Mouse (Mus musculus) layer of hippocampus, adult 18-20 months (tissue): ENCODE measurements around the gene Itpkb. TPM values are rescaled to one million over a fixed set of nuclear protein-coding genes. Genes with fewer than 3 reads are reported as not detected.
A peak's percentile ranks its signal among the peaks of the same experiment; 100 is the strongest.

Experiments
- DNase-seq, 2 experiments: peaks; one replicate each; pipeline ENCODE4 v3.0.0; 2022; ENCODE audit warnings: low spot score in 2 of 2
- total RNA-seq, 2 experiments: library from RNA; stranded (reverse); gene quantifications; 2 replicates each; pipeline ENCODE4 v1.2.3; 2021

The Itpkb gene
- total RNA-seq, 2 experiments from 2014 or later, result 27.2 to 27.4 TPM

GRCm38 (mm10) chr1:180410306-180410705, 80.0 kb downstream of the Itpkb start:
- no peak for DNase-seq

- no peak for DNase-seq
Observed at GRCm38 (mm10) chr1:180415064-180415463, 84.8 kb downstream of the Itpkb start.

DNA sequence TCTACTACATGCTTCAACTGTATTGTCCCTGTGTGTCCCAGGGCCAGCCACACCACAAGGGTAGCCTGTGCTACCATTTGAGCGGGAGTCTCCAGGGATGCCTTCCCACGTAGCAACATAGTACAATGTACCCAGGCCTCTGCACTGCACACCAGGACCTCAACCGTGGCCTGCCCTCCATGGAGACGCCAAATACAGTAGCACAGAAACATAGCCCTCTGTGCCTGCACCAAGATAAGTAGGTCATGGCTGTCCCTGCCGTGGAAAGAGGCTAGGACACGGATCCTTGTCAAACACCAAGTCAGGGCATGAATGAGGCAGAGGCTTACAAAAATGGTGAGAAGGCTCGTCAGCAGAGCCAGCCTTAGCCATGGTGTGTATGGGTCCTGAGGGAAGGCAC, 85.6 kb downstream of the Itpkb start:
- no peak for DNase-seq

GRCm38 (mm10) chr1:180417118-180417517, 86.8 kb downstream of the Itpkb start:
- DNase-seq, result no peak

DNA sequence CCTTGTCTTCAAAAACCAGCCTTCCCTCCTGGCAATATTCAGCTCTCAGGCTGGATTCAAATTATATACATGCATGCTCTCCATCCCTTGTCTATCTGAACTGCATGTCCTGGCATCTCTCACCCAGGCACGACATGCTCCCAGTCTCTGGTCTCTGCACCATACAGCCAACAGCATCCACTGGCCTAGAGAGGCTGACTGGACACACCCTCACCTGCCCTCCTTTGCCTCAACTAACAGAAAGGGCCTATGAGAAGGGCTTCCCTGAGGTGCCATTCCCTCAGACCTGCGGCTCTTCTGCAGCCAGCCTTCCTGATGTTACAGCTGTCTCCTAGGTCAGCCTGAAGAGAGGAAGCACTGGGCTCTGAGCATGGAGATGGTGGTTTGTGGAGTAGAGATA, 88.8 kb downstream of the Itpkb start:
- DNase-seq, result no peak

DNA sequence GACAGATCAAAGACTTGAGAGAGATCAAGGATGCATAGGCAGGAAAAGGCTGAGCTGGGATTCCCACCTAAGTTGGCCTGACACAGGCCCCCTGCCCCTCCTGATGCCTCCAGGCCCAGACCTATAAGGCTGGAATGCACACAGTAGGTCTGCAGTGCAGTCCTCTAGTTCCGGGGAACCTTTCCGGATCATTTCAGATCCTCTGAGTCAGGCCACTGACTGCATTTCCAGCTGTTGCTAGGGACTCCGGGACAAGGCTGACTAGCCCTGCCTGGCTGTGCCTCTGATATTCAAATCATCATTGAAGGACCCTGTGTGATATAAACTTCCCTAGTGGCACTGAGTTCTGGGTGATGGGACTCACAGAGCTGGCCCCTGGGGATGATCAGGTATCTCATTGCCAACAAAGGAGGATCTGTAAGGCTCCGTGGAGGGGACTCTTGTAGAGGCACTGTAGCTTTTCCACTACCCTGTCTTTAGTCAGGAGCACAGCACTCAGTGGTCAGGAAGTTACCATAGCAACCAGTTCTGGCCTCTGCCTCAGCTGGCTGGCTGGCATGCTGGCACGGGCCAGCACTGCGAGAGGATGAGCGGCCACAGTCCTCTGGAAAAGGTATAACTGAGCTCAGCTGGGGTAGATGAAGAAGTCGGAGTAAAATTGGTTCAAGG, 90.3 kb downstream of the Itpkb start:
- DNase-seq, result no peak

DNA sequence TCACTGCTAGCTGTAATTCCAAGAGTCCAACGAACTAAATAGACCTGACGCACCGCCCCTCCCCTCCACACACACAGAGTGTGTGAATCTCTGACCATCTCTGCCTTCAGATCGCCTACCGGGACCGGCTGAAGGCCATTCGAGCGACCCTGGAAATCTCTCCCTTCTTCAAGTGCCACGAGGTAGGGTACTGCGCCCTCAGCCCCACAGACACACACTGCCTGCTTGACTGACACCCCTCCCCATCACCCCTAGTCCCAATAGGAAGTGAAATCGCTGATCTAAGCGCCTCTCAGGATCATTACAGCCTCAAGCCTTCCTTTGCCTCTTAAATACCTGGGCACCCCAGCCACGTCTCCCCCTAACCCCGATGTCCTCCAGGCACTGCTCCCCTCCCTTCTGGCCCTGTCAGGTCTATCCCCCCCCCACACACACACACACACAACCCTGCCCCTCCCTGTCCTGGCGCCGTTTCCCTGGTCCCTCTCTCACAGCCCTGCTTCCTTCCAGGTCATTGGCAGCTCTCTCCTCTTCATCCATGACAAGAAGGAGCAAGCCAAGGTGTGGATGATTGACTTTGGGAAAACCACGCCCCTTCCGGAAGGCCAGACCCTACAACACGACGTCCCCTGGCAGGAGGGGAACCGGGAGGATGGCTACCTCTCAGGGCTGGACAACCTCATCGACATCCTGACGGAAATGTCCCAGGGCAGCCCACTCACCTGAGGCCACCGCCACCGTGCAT, 91.1 kb downstream of the Itpkb start:
- no peak for DNase-seq

DNA sequence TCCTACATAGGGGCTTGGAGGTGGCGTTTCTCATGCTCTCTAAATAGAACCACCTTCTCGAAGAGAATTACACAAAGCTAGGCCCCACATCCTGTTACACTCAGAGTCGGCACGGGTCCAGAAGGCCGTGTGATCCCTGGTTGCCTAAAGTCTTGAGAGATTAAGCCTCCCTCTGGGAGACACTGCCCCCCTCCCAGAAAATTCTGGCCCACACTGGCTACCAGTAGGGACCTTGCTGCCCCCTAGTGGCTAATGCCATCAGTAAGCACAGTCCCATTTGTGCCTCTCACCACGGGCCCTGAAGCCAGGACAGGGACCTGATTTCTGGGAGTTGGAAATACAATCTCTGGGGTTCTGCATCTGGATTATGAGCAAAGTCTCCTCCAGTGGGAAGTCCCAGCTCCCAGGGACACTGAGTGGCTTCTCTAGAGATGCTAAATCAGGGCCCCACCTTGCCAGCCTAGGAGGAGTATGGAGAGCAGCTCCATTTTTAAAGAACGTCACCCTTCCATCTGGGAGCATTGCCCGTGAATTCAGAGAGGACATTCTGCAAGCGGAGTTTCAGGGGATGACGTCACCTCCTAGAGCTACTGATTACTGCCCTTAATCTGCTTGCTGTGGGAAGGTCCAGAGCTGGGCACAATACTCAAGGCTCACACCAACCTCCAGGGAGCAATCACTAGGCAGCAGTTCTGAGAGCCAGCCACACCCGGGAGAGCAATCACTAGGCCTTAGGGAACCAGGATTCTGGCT, 92.0 kb downstream of the Itpkb start:
- peak; percentile 56 to 86 for DNase-seq

DNA sequence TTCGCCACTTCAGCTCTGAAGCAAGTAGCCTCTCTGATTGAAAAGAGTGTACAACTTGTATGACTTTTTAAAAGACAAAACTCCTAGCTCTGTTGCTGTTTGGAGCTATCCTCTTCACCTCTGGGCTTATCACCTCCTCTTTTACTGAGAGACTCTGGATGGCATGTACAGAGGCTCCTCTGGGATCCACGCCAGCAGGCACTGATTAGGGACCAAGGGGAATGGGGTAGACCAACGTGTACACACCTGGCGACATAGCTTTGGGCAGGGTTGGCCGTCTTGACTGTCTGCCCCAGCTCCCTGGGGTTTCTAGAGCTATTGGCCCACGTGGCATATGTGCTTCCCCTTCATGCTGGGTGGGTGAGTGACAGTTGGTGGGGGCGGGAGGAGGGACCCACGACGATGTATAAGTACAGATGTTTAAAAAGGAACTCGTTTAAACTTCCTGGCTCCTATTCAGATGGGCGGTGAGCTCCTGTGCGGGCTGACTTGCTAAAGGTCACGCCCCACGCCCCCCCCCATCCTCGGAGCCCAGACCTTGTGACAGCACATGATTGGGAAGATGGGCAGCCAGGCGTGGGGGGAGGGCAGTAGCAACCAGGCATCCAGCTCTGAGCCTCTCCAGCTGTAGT, 92.8 kb downstream of the Itpkb start:
- no peak for DNase-seq

GRCm38 (mm10) chr1:180423931-180424330, 93.6 kb downstream of the Itpkb start:
- no peak for DNase-seq

- DNase-seq, result no peak
Observed at GRCm38 (mm10) chr1:180426405-180426804, 96.1 kb downstream of the Itpkb start.

GRCm38 (mm10) chr1:180427685-180428084, 97.4 kb downstream of the Itpkb start:
- DNase-seq, result peak; percentile 48 to 82

DNA sequence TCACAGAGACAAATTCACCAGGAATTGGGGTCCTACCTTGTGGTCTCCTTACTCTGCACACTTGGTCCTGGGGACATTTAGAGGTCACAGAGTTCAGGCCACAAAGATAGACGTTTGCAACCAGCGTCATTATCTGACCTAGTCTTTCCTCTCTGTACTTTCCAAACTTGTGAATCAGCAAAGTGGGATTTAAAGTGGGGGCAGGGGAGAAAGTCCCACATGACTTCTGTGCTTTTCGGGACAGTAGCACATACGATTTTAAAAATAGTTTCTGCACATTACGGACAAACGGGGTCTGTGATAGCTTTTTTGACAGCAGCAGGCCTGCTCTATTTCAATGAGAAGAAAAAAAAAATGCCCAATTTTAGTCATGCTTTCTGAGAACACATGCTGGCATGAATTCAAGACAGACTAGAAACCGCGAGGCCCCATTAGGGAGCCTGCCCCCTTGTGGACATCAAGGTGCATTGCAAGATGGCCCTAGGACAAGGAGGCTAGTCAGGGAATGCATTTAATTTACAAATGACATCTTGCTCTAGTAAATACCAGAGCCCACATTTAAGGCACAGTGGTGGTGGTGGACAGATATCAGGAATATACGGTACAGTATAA, 97.9 kb downstream of the Itpkb start:
- peak in 1 of 2 experiments; percentile 85 for DNase-seq

GRCm38 (mm10) chr1:180428871-180429270, 98.6 kb downstream of the Itpkb start:
- no peak for DNase-seq

- no peak for DNase-seq
Observed at GRCm38 (mm10) chr1:180429819-180430218, 99.5 kb downstream of the Itpkb start.

- peak; percentile 35 to 63 for DNase-seq
Observed at GRCm38 (mm10) chr1:180431833-180432232, 101.5 kb downstream of the Itpkb start.

DNA sequence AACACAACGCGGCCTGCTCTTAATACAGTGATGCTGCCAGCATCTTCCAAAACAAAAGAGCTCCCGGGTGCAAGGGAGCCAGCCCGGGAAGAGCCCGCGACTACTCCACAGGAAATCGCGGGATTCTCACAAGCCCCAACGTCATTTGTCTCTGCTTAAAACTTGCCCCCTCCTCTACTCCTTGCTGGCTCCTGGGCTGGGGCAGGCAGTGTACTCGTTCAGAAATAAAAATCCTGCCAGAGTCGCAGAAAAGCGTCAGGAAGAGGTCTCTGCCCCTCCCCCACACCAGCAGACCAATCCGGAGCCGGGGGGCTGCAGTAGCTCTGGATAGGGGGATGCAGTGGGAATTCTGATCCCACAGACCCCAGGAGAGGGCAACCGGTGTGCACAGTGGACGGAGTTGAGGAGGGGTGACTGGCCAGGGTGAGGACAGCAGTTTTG, 102.8 kb downstream of the Itpkb start:
- DNase-seq, result no peak

DNA sequence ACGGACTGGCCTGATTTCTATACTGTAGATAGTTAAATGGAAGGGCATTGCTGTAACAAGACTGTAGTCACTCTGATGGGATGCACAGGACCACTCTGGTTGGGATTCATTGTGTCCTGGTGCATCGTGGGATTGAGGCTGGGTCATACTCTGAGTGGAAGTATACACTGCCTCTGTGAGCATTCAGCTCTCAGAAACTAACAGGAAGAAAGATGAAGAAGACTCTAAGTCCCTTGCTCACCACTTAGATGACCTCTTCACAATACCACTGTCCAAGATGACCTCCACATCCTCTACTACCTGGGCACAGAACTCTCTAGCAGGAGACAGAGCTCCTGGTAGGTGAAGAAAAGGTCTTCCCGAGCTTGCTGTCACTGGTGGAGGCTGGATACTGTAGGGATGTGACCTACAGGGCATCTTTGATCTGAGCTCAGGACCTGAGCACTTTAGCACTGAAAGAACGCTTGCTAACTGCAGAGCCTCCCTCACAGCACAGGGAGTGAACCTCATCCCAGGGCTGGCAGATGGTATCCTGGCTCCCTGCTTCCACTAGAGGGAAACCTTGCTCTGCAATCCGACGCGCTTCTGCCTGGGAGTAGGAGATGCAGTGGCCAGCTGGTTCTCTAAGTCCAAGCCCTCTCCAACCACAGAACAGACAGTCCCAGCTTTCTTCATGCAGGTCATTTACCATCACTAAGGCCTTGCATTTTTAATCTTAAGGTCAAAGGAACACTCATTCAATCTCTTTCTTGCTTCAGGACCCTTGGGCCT, 103.7 kb downstream of the Itpkb start:
- DNase-seq, result peak; percentile 66 to 80

GRCm38 (mm10) chr1:180434925-180435324, 104.6 kb downstream of the Itpkb start:
- DNase-seq, result no peak

DNA sequence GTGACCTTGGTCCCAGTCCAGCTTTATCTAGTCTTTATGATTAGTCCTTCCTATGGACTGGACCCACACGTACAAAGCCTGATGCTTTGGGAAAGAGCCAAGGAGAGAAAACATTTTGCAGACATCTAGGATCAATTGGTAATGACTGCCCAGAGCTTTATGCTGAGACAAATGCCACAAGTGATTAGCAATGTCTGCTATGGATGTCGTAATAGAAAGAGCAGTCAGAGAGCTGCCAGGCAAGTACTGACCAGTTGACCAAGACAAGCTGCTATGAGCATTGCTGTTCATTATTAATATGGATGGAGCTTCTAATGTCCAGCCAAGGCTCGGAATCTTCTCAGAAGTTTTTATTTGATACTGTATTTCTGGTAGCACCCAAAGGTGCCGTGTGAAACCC, 109.2 kb downstream of the Itpkb start:
- no peak for DNase-seq
